Mouse (Mus musculus) splenic B cell, adult 2 months (primary cell): ENCODE data around the gene F10.

Experiments used
- DNase-seq: peaks from one replicate; pipeline ENCODE4 v3.0.0-alpha.2; 2011; ENCODE audit warnings: low read depth, low spot score
- H3K27me3 ChIP-seq: 2 replicates; pipeline ENCODE4 v1.6.1; 2012; ENCODE audit warnings: mild to moderate bottlenecking, low read length, moderate library complexity, mixed read lengths; ENCODE audit not compliant: control insufficient read depth, poor library complexity, insufficient read depth, severe bottlenecking
- H3K36me3 ChIP-seq: 2 replicates; pipeline ENCODE4 v1.6.1; 2012; ENCODE audit warnings: mild to moderate bottlenecking, low read length, moderate library complexity, mixed read lengths; ENCODE audit not compliant: control insufficient read depth, poor library complexity, insufficient read depth, severe bottlenecking

F10 gene

GRCm38 (mm10) chr8:13105087-13105881, 68.2 kb downstream of the F10 start, which contains the start of the genes Pcid2 and Cul4a:
Gene Pcid2 (minus strand): TSS chr8:13105459.
Gene Cul4a (plus strand): TSS chr8:13105621.
- H3K27me3 ChIP-seq, result no peaks in the 10 kb centered on the region
- peak; percentile 99 for DNase-seq
- no peaks in the 10 kb centered on the region for H3K36me3 ChIP-seq

GRCm38 (mm10) chr8:13105908-13106551, 68.9 kb downstream of the F10 start:
- no peaks in the 10 kb centered on the region for H3K27me3 ChIP-seq
- H3K36me3 ChIP-seq, result no peaks in the 10 kb centered on the region
- DNase-seq, result peak; percentile 41
